Mouse (Mus musculus): ENCODE data around the gene Bhlhe23. TPM values are rescaled to one million over a fixed set of nuclear protein-coding genes. Genes with fewer than 3 reads are reported as not detected.

Gene Bhlhe23
- polyA plus RNA-seq (2014; fragmentation: Nextera tagmentation; extraction: Ambion mirVana), result 2.2 and 2.8 TPM in 2 replicates

DNA sequence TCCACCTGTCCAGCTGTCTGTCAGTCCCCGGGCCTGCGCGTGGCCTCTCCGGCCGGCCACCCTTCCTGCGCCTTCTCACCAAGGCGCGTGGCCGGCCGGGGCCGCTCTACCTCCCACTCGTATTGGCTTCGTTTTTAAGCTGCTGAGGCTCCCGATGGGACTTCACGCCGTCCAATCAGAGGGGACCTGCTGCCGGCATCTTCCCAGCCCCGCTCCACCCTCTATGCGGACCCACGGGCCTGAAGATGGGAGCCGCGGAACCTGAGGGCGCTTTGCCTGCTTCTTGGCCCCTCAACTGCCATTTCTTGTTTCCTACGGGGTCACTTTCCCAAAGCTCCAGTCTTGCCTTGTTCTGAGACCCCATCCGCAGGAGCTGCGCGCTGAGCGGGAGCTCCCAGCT is at the start of gene Bhlhe23:
Gene Bhlhe23, minus strand, starts transcription at position 108 of the 400 bp plus-strand sequence.
- Histone ChIP-seq H3K9me3 (ENCODE audit: control insufficient read depth, low read length) (no peaks in the 10 kb centered on the region), H3K4me2 (ENCODE audit: low read depth, low read length) (peak within 1 kb of the TSS; percentile 40), H3K4me1 (ENCODE audit: control insufficient read depth, insufficient read depth, low read length) (peaks cover 5% of the 10 kb centered on the region; the same call in 1 of the 2 replicates), H3K4me3 (ENCODE audit: low read depth, low read length) (peak within 1 kb of the TSS; percentile 23), H3K27me3 (ENCODE audit: control insufficient read depth, insufficient read depth, low read length) (peaks cover 54% of the 10 kb centered on the region), H3K36me3 (ENCODE audit: control insufficient read depth, insufficient read depth, low read length) (no peaks in the 10 kb centered on the region), H3K27ac (ENCODE audit: low read depth, low read length) (no peak within 1 kb of the TSS), H3K9ac (replicated peaks; ENCODE audit: low read depth, low read length) (no peak within 1 kb of the TSS)
- 1% methylated on average over 28 of the region's 28 CpGs for WGBS
- no peak for ATAC-seq (ENCODE audit: low read depth)

DNA sequence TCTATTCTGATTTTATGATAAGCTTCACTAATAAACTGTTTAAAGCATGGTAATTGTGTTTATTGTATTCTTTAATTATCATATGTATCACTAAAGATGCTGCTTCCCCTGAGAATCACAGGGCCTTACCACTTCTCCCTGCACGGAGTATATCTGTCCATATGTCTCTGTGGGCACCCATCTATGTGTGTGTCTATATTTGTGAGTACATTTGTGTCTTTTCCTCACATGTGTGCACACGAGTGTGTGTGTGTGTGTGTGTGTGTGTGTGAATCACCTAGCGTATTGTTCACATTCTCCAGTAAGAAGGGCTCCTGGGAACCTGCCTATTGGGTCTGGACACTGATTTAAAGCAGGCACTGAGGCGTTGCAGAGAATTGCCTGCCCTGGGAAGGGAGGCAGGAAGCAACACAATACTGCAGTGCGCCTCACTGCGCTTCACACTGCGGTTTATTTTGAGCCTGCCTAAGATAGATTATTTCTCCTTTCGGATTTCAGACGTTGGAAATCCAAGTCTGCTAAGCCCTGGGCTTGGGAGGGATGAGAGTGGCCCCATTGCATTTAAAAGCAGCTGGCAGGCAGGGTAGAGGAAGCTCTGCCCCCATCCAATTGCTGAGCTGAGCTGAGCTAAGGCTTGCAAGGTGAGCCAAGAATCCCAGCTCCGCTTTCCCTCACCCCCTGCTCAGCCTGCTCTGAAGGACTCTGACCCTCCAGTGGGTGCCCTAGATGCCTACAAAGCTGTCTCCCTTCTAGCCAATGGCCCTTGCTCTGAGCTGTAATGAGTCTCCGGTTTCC is 48.6 kb upstream of the Bhlhe23 start:
- Histone ChIP-seq H3K4me3 (ENCODE audit: low read depth, low read length) (no peak overlapping the region), H3K36me3 (ENCODE audit: control insufficient read depth, insufficient read depth, low read length) (no peaks in the 10 kb centered on the region), H3K4me1 (ENCODE audit: control insufficient read depth, insufficient read depth, low read length) (peaks cover 14% of the 10 kb centered on the region), H3K4me2 (ENCODE audit: low read depth, low read length) (no peak overlapping the region), H3K27ac (ENCODE audit: low read depth, low read length) (peak overlapping the region; percentile 80), H3K9me3 (ENCODE audit: control insufficient read depth, low read length) (no peaks in the 10 kb centered on the region), H3K27me3 (ENCODE audit: control insufficient read depth, insufficient read depth, low read length) (no peaks in the 10 kb centered on the region), H3K9ac (replicated peaks; ENCODE audit: low read depth, low read length) (no peak overlapping the region)
- WGBS, result 20% methylated on average over 11 of the region's 11 CpGs
- ATAC-seq (ENCODE audit: low read depth), result peak; percentile 74

DNA sequence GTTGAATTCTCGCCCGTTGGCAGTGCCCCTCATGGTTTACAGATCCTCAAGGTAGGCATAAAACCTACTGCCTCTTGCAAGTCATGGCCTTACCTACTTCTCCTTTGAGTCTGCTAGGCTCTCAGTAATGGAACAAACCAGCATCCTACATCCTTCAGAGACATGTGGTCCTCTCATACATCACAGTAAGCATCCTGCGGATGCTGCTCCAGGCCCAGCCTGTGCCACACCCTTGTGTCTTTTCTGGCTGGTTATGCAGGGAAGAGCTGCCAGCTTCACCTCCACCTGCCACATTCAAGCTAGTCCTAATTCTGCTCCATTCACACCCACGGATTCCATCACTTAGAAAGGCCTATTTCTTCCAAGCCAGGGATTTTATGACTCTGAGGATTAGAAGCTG is 48.0 kb upstream of the Bhlhe23 start:
- Histone ChIP-seq H3K27ac (ENCODE audit: low read depth, low read length) (peak overlapping the region; percentile 80; the same call in 1 of the 2 replicates), H3K4me2 (ENCODE audit: low read depth, low read length) (no peak overlapping the region), H3K36me3 (ENCODE audit: control insufficient read depth, insufficient read depth, low read length) (no peaks in the 10 kb centered on the region), H3K27me3 (ENCODE audit: control insufficient read depth, insufficient read depth, low read length) (no peaks in the 10 kb centered on the region), H3K4me3 (ENCODE audit: low read depth, low read length) (no peak overlapping the region), H3K4me1 (ENCODE audit: control insufficient read depth, insufficient read depth, low read length) (peaks cover 14% of the 10 kb centered on the region), H3K9ac (replicated peaks; ENCODE audit: low read depth, low read length) (no peak overlapping the region), H3K9me3 (ENCODE audit: control insufficient read depth, low read length) (no peaks in the 10 kb centered on the region)
- peak; percentile 18; the same call in 1 of the 2 replicates for ATAC-seq (ENCODE audit: low read depth)
- 67% methylated on average over 4 of the region's 4 CpGs for WGBS

DNA sequence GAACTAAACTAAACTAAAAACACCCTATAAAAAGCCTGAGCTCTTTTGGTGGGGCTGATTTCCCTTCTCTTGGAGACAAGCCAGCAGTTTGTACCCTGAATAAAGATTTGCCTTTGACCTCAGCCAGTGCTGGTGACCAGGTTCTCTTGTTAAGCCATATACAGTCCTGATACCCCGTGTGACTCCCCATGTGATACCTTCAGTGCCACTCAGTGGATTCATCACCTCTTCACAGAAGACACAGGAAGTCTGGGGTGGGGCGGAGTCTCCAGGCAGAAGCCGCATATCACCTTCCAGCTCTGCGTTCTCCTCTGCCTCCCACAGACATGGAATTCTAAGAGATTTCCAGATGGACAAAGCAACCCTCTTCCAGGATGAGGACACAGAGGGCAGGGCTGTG is 47.4 kb upstream of the Bhlhe23 start:
- ATAC-seq (ENCODE audit: low read depth), result no peak
- Histone ChIP-seq H3K9me3 (ENCODE audit: control insufficient read depth, low read length) (no peaks in the 10 kb centered on the region), H3K27ac (ENCODE audit: low read depth, low read length) (peak overlapping the region; percentile 80), H3K4me1 (ENCODE audit: control insufficient read depth, insufficient read depth, low read length) (peaks cover 14% of the 10 kb centered on the region), H3K36me3 (ENCODE audit: control insufficient read depth, insufficient read depth, low read length) (no peaks in the 10 kb centered on the region), H3K9ac (replicated peaks; ENCODE audit: low read depth, low read length) (no peak overlapping the region), H3K27me3 (ENCODE audit: control insufficient read depth, insufficient read depth, low read length) (no peaks in the 10 kb centered on the region), H3K4me2 (ENCODE audit: low read depth, low read length) (no peak overlapping the region), H3K4me3 (ENCODE audit: low read depth, low read length) (no peak overlapping the region)
- WGBS, result 69% methylated on average over 4 of the region's 4 CpGs

DNA sequence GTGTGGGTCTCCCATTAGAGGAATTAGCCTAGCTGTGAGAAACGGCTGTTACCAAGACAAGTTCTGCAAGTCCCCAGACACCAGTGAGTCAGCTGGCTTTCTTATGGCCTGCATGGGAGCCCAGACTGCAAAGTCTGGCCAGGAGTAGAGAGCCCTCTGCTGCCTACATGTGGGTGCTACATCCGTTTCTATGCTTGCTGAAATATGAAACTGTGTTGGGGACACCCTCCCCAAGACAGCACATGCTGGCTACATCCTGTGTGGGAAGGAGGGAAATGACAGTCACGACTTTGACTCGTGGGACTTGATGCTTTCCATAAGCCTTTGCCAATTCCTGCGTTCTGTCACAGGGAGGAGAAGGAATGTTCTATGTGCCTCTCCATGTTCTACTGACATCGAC is 45.8 kb upstream of the Bhlhe23 start:
- H3K4me2 ChIP-seq (ENCODE audit: low read depth, low read length), result no peak overlapping the region
- peak; percentile 47; the same call in 1 of the 2 replicates for ATAC-seq (ENCODE audit: low read depth)
- no peaks in the 10 kb centered on the region for H3K27me3 ChIP-seq (ENCODE audit: control insufficient read depth, insufficient read depth, low read length)
- WGBS, result 41% methylated on average over 6 of the region's 6 CpGs
- H3K4me3 ChIP-seq (ENCODE audit: low read depth, low read length), result no peak overlapping the region
- H3K9ac ChIP-seq (replicated peaks; ENCODE audit: low read depth, low read length), result no peak overlapping the region
- no peaks in the 10 kb centered on the region for H3K36me3 ChIP-seq (ENCODE audit: control insufficient read depth, insufficient read depth, low read length)
- H3K9me3 ChIP-seq (ENCODE audit: control insufficient read depth, low read length), result no peaks in the 10 kb centered on the region
- peaks cover 14% of the 10 kb centered on the region for H3K4me1 ChIP-seq (ENCODE audit: control insufficient read depth, insufficient read depth, low read length)
- no peak overlapping the region for H3K27ac ChIP-seq (ENCODE audit: low read depth, low read length)

DNA sequence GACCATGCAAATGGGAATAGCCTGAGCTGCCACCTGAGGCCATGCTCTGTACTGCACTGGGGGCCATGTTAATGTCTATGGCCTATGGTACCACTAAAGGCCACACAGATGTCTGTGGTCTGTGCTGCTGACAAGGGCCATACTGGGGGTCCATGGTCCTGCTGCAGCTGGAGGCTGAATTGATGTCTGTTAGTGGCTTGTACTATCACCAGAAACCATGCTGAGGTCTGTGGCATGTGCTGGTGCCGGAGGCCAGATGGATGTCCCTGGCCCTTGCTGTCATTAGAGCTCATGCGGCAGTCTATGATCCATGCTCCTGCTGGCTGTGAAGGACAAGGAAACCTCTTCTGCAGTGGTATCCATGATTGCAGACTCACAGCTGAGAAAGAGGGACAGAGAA is 42.8 kb upstream of the Bhlhe23 start:
- ATAC-seq (ENCODE audit: low read depth), result no peak
- 69% methylated on average over 2 of the region's 2 CpGs for WGBS
- H3K4me3 ChIP-seq (ENCODE audit: low read depth, low read length), result no peak overlapping the region

DNA sequence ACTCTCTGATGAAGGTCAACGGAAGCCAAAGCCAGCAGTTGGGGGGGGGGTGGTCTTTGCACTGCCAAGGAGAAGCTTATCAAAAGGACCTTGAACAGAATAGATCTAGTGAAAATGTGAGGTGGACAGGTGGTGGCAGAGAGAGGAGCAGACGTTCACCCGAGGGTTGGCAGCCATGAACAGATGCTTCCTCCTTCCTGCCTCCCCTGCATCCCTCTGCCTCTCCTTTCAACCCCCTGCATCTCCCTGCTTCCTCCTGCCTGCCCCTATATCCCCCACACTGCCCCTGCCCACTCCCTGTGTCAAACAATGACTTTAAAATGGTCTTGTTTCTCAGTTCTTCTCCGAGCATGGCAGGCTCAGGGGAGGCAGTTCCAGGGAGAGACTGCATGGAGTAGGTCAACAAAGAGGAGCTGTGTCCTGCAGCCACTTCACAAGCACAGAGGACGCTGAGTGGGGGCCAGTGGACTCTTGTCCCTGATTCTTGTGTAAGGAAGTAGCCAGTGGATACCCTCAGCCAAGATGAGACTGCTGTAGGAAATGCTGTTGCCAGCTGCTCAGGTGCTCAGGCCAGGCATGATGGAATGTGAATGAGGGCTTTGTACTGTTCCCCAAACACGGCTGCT is 39.9 kb upstream of the Bhlhe23 start:
- 44% methylated on average over 6 of the region's 6 CpGs for WGBS
- Histone ChIP-seq H3K4me1 (ENCODE audit: control insufficient read depth, insufficient read depth, low read length) (0 out of 2 replicates have a peak, but pooled peaks cover 5% of the 10 kb centered on the region), H3K9ac (replicated peaks; ENCODE audit: low read depth, low read length) (no peak overlapping the region), H3K4me3 (ENCODE audit: low read depth, low read length) (no peak overlapping the region), H3K27ac (ENCODE audit: low read depth, low read length) (peak overlapping the region; percentile 36; the same call in 1 of the 2 replicates), H3K9me3 (ENCODE audit: control insufficient read depth, low read length) (no peaks in the 10 kb centered on the region), H3K4me2 (ENCODE audit: low read depth, low read length) (no peak overlapping the region), H3K27me3 (ENCODE audit: control insufficient read depth, insufficient read depth, low read length) (no peaks in the 10 kb centered on the region), H3K36me3 (ENCODE audit: control insufficient read depth, insufficient read depth, low read length) (no peaks in the 10 kb centered on the region)
- no peak for ATAC-seq (ENCODE audit: low read depth)

More for the DNA sequence above, 42.8 kb upstream of the Bhlhe23 start:
- Histone ChIP-seq H3K27me3 (ENCODE audit: control insufficient read depth, insufficient read depth, low read length) (no peaks in the 10 kb centered on the region), H3K27ac (ENCODE audit: low read depth, low read length) (no peak overlapping the region), H3K4me2 (ENCODE audit: low read depth, low read length) (no peak overlapping the region), H3K36me3 (ENCODE audit: control insufficient read depth, insufficient read depth, low read length) (no peaks in the 10 kb centered on the region), H3K9ac (replicated peaks; ENCODE audit: low read depth, low read length) (no peak overlapping the region), H3K9me3 (ENCODE audit: control insufficient read depth, low read length) (no peaks in the 10 kb centered on the region), H3K4me1 (ENCODE audit: control insufficient read depth, insufficient read depth, low read length) (peaks cover 6% of the 10 kb centered on the region; the same call in 1 of the 2 replicates)

DNA sequence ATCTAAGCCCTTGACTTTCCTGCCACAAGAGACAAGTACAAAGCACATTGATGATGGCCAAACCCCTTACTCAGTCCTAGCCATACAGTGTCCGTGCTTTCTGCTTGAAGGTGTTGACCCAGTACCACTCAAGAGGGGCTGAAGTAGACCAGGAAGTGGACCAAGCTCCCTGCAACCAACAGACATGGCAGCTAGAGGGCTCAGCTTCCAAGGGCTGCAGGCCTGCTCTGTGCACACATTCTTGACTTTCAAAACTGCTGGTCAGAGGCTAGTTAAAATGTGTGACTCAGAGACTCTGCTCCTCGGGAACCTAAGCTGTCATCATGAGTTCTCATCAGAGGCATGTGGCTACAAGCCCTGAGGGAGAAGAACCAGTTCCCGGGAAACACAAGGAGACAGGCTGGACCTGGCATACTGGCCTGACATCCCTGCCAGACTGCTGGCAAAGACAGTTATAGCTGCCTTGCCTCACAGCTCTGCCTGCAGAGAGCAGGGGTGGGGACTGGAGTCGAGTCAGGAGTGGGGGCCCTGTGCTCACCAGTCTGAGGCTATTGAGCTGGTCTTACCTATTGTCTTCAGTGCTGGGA is 37.4 kb upstream of the Bhlhe23 start:
- H3K9ac ChIP-seq (replicated peaks; ENCODE audit: low read depth, low read length), result no peak overlapping the region
- no peak for ATAC-seq (ENCODE audit: low read depth)
- H3K9me3 ChIP-seq (ENCODE audit: control insufficient read depth, low read length), result no peaks in the 10 kb centered on the region
- no peaks in the 10 kb centered on the region for H3K36me3 ChIP-seq (ENCODE audit: control insufficient read depth, insufficient read depth, low read length)
- H3K4me2 ChIP-seq (ENCODE audit: low read depth, low read length), result no peak overlapping the region
- H3K27me3 ChIP-seq (ENCODE audit: control insufficient read depth, insufficient read depth, low read length), result no peaks in the 10 kb centered on the region
- no peak overlapping the region for H3K27ac ChIP-seq (ENCODE audit: low read depth, low read length)
- 68% methylated on average over 4 of the region's 4 CpGs for WGBS
- H3K4me3 ChIP-seq (ENCODE audit: low read depth, low read length), result no peak overlapping the region
- 0 out of 2 replicates have a peak, but pooled peaks cover 5% of the 10 kb centered on the region for H3K4me1 ChIP-seq (ENCODE audit: control insufficient read depth, insufficient read depth, low read length)

DNA sequence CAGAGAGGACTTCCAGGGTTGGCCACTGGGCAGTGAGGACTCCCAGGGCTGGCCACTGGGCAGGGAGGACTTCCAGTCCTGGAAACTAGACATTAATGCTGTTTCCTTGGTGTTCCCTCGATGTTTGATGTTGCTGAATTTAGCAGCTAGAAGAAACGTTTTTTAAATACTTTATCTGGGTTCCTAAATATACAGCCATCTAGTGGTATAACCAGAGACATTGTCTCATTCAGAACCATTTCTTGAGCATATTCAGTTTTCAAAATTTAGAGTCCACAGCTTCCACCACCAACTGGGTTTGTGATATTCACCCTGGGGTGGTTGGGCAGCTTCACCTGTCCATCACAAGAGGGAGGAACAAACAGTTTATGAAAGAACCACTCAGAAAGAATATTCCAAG is 34.3 kb upstream of the Bhlhe23 start:
- Histone ChIP-seq H3K27me3 (ENCODE audit: control insufficient read depth, insufficient read depth, low read length) (no peaks in the 10 kb centered on the region), H3K36me3 (ENCODE audit: control insufficient read depth, insufficient read depth, low read length) (no peaks in the 10 kb centered on the region), H3K4me1 (ENCODE audit: control insufficient read depth, insufficient read depth, low read length) (no peaks in the 10 kb centered on the region), H3K27ac (ENCODE audit: low read depth, low read length) (no peak overlapping the region), H3K9ac (replicated peaks; ENCODE audit: low read depth, low read length) (no peak overlapping the region), H3K9me3 (ENCODE audit: control insufficient read depth, low read length) (no peaks in the 10 kb centered on the region), H3K4me2 (ENCODE audit: low read depth, low read length) (no peak overlapping the region), H3K4me3 (ENCODE audit: low read depth, low read length) (no peak overlapping the region)
- WGBS, result 66% methylated on average over 2 of the region's 2 CpGs
- ATAC-seq (ENCODE audit: low read depth), result no peak
